Mouse (Mus musculus) ES-Bruce4 (cell line): Measurements from ENCODE around the gene Tmem50b. TPM values are rescaled to one million over a fixed set of nuclear protein-coding genes. Genes with fewer than 3 reads are reported as not detected.

ENCODE experiments used
- H3K27ac ChIP-seq: 2 replicates; pipeline ENCODE4 v1.5.1; 2012; ENCODE audit warnings: low read length, inconsistent platforms; ENCODE audit not compliant: insufficient read depth
- H3K27me3 ChIP-seq: 2 replicates; pipeline ENCODE4 v1.6.1; 2012; ENCODE audit warnings: mild to moderate bottlenecking, low read length, inconsistent platforms; ENCODE audit not compliant: control insufficient read depth, poor library complexity, insufficient read depth, severe bottlenecking
- H3K36me3 ChIP-seq: 2 replicates; pipeline ENCODE4 v1.6.1; 2012; ENCODE audit warnings: inconsistent platforms, mild to moderate bottlenecking, low read length, moderate library complexity; ENCODE audit not compliant: control insufficient read depth, poor library complexity, insufficient read depth, severe bottlenecking
- H3K4me1 ChIP-seq: one replicate; pipeline ENCODE4 v1.8.1; 2011; ENCODE audit warnings: low read length; ENCODE audit not compliant: control insufficient read depth, insufficient read depth
- H3K4me3 ChIP-seq: 2 replicates; pipeline ENCODE4 v1.5.1; 2011; ENCODE audit warnings: low read depth, mild to moderate bottlenecking, low read length
- H3K9ac ChIP-seq: 2 replicates; pipeline ENCODE4 v1.6.1; 2012; ENCODE audit warnings: low read depth, mild to moderate bottlenecking, inconsistent platforms; ENCODE audit not compliant: poor library complexity, severe bottlenecking
- H3K9me3 ChIP-seq: replicated peaks from 2 replicates; pipeline ENCODE4 v1.6.1; 2012; ENCODE audit warnings: mild to moderate bottlenecking, low read length, inconsistent platforms; ENCODE audit not compliant: control insufficient read depth, poor library complexity, insufficient read depth, severe bottlenecking
- CTCF ChIP-seq: IDR thresholded peaks from one replicate; pipeline ENCODE4 v1.8.1; 2011; ENCODE audit warnings: low read depth, low read length
- EP300 ChIP-seq: IDR thresholded peaks from 2 replicates; pipeline ENCODE4 v1.6.1; 2011; ENCODE audit warnings: low read depth, low read length; ENCODE audit not compliant: insufficient read depth
- POLR2A ChIP-seq: IDR thresholded peaks from one replicate; pipeline ENCODE4 v1.8.1; 2011; ENCODE audit warnings: low read length; ENCODE audit not compliant: insufficient read depth
- polyA plus RNA-seq: library from polyadenylated mRNA; stranded (reverse); fragments of >200 nt; gene quantifications from 2 replicates; pipeline ENCODE4 v1.2.4, GENCODE M21; 2011; ENCODE audit warnings: low read depth; ENCODE audit not compliant: missing spikeins, insufficient read depth, insufficient read length

The Tmem50b gene
- polyA plus RNA-seq, 1 experiment = 30.9 TPM

DNA sequence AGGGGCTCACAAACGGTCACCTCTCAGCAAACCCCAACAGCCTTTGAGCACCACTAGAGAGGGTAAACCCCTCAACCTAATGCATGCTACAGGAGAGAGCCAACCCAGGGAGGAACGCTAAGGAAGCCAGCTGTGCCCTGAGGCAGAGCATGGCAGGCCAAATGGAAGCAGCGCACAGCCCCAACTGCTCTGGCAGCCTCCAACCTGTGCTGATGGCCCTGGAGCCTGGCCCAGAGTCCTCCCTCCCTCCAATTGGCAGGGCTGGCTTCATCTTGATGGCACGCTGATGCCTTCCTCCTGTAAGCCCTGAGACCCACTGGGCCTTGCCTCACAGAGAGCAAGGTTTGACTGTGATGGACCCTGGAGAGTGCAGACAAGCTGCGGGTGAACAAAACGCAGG lies 2.5 kb downstream of the Tmem50b start:
- Histone ChIP-seq H3K36me3 (no peaks in the 10 kb centered on the region), H3K4me1 (no peaks in the 10 kb centered on the region), H3K9ac (no peak overlapping the region), H3K4me3 (no peak overlapping the region), H3K27ac (no peak overlapping the region), H3K27me3 (no peaks in the 10 kb centered on the region), H3K9me3 (no peaks in the 10 kb centered on the region)
- TF ChIP-seq EP300 = no peak
- TF ChIP-seq POLR2A = no peak
- no peak for TF ChIP-seq CTCF

DNA sequence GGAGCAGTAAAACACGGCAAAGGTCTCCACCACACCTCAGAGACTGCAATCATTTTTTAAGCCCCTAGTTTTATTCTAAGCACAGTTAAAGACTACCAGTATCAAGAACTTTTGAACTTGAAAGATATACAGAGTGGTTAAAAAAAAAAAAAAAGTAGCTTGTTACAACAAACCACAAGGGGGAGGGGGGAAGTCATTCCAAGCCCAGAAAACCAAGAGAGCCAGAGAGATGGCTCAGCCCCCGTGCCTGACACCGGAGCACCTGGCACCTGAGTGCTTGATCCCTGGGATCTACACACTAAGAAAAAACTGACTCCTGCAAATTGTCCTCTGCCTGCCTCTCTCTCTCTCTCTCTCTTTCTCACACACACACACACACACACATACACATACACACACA lies 4.3 kb downstream of the Tmem50b start:
- Histone ChIP-seq H3K27me3 (no peaks in the 10 kb centered on the region), H3K4me1 (no peaks in the 10 kb centered on the region), H3K36me3 (no peaks in the 10 kb centered on the region), H3K4me3 (no peak overlapping the region), H3K9me3 (no peaks in the 10 kb centered on the region), H3K9ac (no peak overlapping the region), H3K27ac (no peak overlapping the region)
- TF ChIP-seq CTCF (no peak), POLR2A (no peak), EP300 (no peak)

DNA sequence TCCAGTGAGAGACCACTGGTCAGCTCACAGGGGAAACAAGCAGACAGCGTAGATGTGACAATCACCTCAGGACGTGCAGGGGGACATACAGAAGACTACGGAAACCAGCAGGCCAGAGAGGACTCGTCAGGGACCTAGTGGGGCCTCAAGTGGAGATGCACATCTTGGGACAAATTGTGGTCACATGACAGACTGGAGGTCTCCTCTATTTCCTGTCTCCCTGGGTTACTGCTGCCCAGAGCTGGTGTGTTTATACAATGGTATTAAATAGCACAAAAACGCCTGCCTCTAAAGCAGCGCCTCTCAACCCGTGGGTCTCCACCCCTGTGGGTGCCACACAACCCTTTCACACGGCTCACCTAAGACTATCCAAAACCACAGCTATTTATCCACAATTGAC lies 5.4 kb downstream of the Tmem50b start:
- Histone ChIP-seq H3K4me3 (no peak overlapping the region), H3K27ac (no peak overlapping the region), H3K36me3 (no peaks in the 10 kb centered on the region), H3K27me3 (no peaks in the 10 kb centered on the region), H3K9me3 (no peaks in the 10 kb centered on the region), H3K9ac (no peak overlapping the region), H3K4me1 (no peaks in the 10 kb centered on the region)
- TF ChIP-seq CTCF = no peak
- no peak for TF ChIP-seq EP300

DNA sequence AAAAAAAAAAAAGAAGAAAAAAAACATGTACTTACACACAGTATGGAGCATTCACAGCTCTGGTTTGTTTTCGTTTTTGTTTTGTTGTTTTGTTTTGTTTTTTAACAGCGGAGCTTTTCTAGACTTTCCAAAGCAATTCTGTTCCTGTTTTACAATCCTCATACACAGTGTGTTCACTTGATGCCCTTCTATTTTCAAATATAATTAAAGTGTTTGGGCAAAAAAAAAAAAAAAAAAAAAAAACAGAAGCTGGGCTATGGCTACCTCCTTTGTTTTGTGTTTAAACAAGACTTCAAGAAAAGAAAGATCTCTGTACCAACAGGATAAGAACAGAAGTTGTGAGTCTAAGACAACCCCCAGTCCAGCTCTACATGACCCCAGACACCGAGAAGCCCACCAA lies 8.9 kb downstream of the Tmem50b start:
- Histone ChIP-seq H3K4me1 (no peaks in the 10 kb centered on the region), H3K27ac (no peak overlapping the region), H3K27me3 (no peaks in the 10 kb centered on the region), H3K4me3 (no peak overlapping the region), H3K9me3 (no peaks in the 10 kb centered on the region), H3K36me3 (peaks cover 3% of the 10 kb centered on the region; the same call in 1 of the 2 replicates), H3K9ac (no peak overlapping the region)
- TF ChIP-seq POLR2A (no peak), EP300 (no peak), CTCF (no peak)

DNA sequence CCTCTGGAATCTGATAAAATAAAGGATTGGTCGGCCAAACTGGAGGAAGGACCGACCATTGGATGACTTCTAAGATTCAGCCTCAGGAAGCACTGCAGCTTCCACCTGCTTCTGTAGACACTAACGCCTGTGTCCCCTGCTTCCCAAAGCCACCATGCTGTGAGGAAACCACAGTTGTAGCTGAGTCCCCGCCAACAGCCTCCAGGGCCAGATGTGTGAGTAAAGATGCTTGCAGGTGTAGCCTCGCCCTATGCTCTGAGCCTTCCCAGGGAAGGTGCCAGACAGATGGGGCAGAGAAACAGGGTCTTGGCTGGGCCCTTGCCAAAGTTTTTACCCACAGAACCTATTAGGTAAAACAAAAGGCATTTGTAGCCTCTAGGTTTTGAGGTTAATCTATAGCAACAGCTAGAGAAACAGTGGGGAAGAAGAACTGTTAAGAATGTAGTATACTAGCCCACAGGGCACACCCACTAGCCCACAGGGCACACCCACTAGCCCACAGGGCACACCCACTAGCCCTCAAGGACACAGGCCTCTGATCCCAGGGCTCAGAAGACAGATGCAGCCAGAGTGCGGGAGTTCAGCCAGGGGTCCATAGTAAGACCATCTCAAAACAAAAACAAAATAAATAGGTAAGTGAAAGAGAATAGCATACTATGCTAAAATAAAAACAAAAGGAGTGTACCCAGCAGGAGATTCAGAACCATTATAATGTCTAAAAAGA lies 9.7 kb downstream of the Tmem50b start:
- Histone ChIP-seq H3K4me3 (no peak overlapping the region), H3K27ac (no peak overlapping the region), H3K9ac (no peak overlapping the region), H3K36me3 (peaks cover 3% of the 10 kb centered on the region; the same call in 1 of the 2 replicates), H3K4me1 (no peaks in the 10 kb centered on the region), H3K27me3 (no peaks in the 10 kb centered on the region), H3K9me3 (no peaks in the 10 kb centered on the region)
- TF ChIP-seq CTCF = no peak
- TF ChIP-seq POLR2A = no peak
- no peak for TF ChIP-seq EP300

DNA sequence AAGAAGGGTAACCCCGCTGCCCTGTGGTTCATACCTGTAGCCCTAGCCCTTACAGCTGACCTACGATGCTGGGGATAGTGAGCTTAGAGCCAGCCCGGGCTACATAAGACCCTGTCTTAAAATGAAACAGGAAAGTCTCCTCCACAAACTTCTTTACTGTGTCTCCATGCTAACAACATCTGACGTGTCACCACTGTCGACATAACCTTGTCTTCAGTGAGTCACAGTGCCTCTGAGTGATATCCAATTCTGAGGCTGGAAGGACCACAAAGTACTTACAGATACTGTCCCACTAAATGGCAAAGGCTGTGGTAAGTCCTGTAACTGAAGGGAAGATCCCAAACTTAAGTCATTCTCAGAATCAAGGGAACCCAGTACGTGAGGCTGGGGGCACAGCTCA lies 11.4 kb downstream of the Tmem50b start:
- Histone ChIP-seq H3K9me3 (no peaks in the 10 kb centered on the region), H3K9ac (no peak overlapping the region), H3K27ac (no peak overlapping the region), H3K4me3 (no peak overlapping the region), H3K36me3 (peaks cover 6% of the 10 kb centered on the region; the same call in 1 of the 2 replicates), H3K27me3 (no peaks in the 10 kb centered on the region), H3K4me1 (no peaks in the 10 kb centered on the region)
- TF ChIP-seq POLR2A (no peak), CTCF (no peak), EP300 (no peak)
